Mouse (Mus musculus) E14TG2a.4 (cell line): ENCODE measurements at regions not wholly inside any gene's neighbourhood (a gene's known extent, or its start where the extent isn't known, plus 50 kb on each side); places are given as distances from the start of the nearest gene placed in this dataset.

ENCODE experiments used
- CTCF ChIP-seq: conservative IDR thresholded peaks from 2 replicates; pipeline ENCODE4 v1.5.1; 2014; ENCODE audit warnings: low read length
- NANOG ChIP-seq: IDR thresholded peaks from 2 replicates; pipeline ENCODE4 v1.6.1; 2014; ENCODE audit warnings: borderline replicate concordance, low read length, mixed read lengths
- POU5F1 ChIP-seq: IDR thresholded peaks from 2 replicates; pipeline ENCODE4 v1.6.1; 2014; ENCODE audit warnings: low read length, borderline replicate concordance

GRCm38 (mm10) chr3:63638572-63638971 lies 154.9 kb upstream of the Gm34302 start:
- TF ChIP-seq CTCF (no peak), POU5F1 (no peak), NANOG (no peak)
